Mouse (Mus musculus) midbrain, embryonic 14.5 days (tissue): ENCODE results near the gene Rtf1. TPM values are rescaled to one million over a fixed set of nuclear protein-coding genes. Genes with fewer than 3 reads are reported as not detected.
A peak's percentile ranks its signal among the peaks of the same experiment; 100 is the strongest.

ENCODE experiments used
- ATAC-seq: fragments of 200-750 bp; cut with Nextera tagmentation; 2 replicates; pipeline ENCODE4 v1.8.0; 2017; ENCODE audit warnings: moderate number of reproducible peaks, moderate library complexity; ENCODE audit not compliant: low FRiP score, low TSS enrichment
- DNase-seq: peaks from one replicate; pipeline ENCODE4 v3.0.0-alpha.2; 2015
- H3K27ac ChIP-seq: fragments of 300-500 bp; sonication (generic); replicated peaks from 2 replicates; pipeline ENCODE4 v1.5.1; 2014; ENCODE audit warnings: mild to moderate bottlenecking, low read depth, low read length, moderate library complexity
- H3K27me3 ChIP-seq: fragments of 300-500 bp; sonication (generic); 2 replicates; pipeline ENCODE4 v1.6.1; 2014; ENCODE audit warnings: low read length, control low read depth, mixed read lengths; ENCODE audit not compliant: control insufficient read depth, insufficient read depth
- H3K36me3 ChIP-seq: fragments of 300-500 bp; sonication (generic); 2 replicates; pipeline ENCODE4 v1.6.1; 2014; ENCODE audit warnings: low read length, control low read depth; ENCODE audit not compliant: control insufficient read depth, insufficient read depth
- H3K4me1 ChIP-seq: fragments of 300-500 bp; sonication (generic); 2 replicates; pipeline ENCODE4 v1.6.1; 2014; ENCODE audit warnings: mild to moderate bottlenecking, antibody characterized with exemption, low read length, control low read depth; ENCODE audit not compliant: control insufficient read depth, insufficient read depth
- H3K4me2 ChIP-seq: fragments of 300-500 bp; sonication (generic); 2 replicates; pipeline ENCODE4 v1.6.1; 2014; ENCODE audit warnings: mild to moderate bottlenecking, low read length, moderate library complexity
- H3K4me3 ChIP-seq: fragments of 300-500 bp; sonication (generic); replicated peaks from 2 replicates; pipeline ENCODE4 v1.5.1; 2014; ENCODE audit warnings: low read depth, low read length
- H3K9ac ChIP-seq: fragments of 300-500 bp; sonication (generic); replicated peaks from 2 replicates; pipeline ENCODE4 v1.6.1; 2014; ENCODE audit warnings: mild to moderate bottlenecking, low read length, moderate library complexity
- H3K9me3 ChIP-seq: fragments of 300-500 bp; sonication (generic); 2 replicates; pipeline ENCODE4 v1.6.1; 2016; ENCODE audit warnings: low read length, control low read depth, mixed read lengths; ENCODE audit not compliant: control insufficient read depth
- WGBS: fragments of 180-500 bp; shearing (Covaris S2); extraction: QIAGEN DNeasy Blood & Tissue Kit; methylation state at CpG from one replicate; pipeline ENCODE4 v1.1.7; 2014; 5-methylcytosine and 5-hydroxymethylcytosine counted together
- polyA plus RNA-seq: library from polyadenylated mRNA; unstranded; fragments of >200 nt; fragmentation: Nextera tagmentation; extraction: Ambion mirVana; gene quantifications from 2 replicates; pipeline ENCODE4 v1.2.1, GENCODE M21; 2014

Rtf1 gene
- polyA plus RNA-seq, 1 experiment from 2014 or later: 46.2 TPM

GRCm38 (mm10) chr2:119758101-119758843 is 83.4 kb downstream of the Rtf1 start:
- Histone ChIP-seq H3K9ac (peak overlapping the region; percentile 61), H3K27ac (no peak overlapping the region), H3K36me3 (no peaks in the 10 kb centered on the region), H3K27me3 (peaks cover 38% of the 10 kb centered on the region), H3K4me2 (peak overlapping the region; percentile 99), H3K4me1 (peaks cover 9% of the 10 kb centered on the region), H3K9me3 (no peaks in the 10 kb centered on the region), H3K4me3 (peak overlapping the region; percentile 61)
- DNase-seq (peak; percentile 64), ATAC-seq (peak; percentile 48; the same call in 1 of the 2 replicates)
- under 1% methylated on average over 67 of the region's 77 CpGs for WGBS

GRCm38 (mm10) chr2:119758844-119759835 is 84.3 kb downstream of the Rtf1 start:
- 6% methylated on average over 44 of the region's 44 CpGs for WGBS
- peak overlapping the region; percentile 99 for H3K4me2 ChIP-seq
- no peak for DNase-seq
- H3K27me3 ChIP-seq: peaks cover 38% of the 10 kb centered on the region
- peaks cover 9% of the 10 kb centered on the region for H3K4me1 ChIP-seq
- peak overlapping the region; percentile 61 for H3K4me3 ChIP-seq
- H3K27ac ChIP-seq: no peak overlapping the region
- peak overlapping the region; percentile 61; the same call in 1 of the 2 replicates for H3K9ac ChIP-seq
- H3K36me3 ChIP-seq: peaks cover 8% of the 10 kb centered on the region
- no peak for ATAC-seq
- H3K9me3 ChIP-seq: no peaks in the 10 kb centered on the region

GRCm38 (mm10) chr2:119760251-119760650 is 85.4 kb downstream of the Rtf1 start, which contains the start of gene Ltk:
Gene Ltk (minus strand): TSS chr2:119760431.
- WGBS: 16% methylated on average over 9 of the region's 9 CpGs
- peaks cover 38% of the 10 kb centered on the region for H3K27me3 ChIP-seq
- ATAC-seq: no peak
- DNase-seq: no peak
- H3K9ac ChIP-seq: no peak within 1 kb of the TSS
- no peaks in the 10 kb centered on the region for H3K9me3 ChIP-seq
- H3K27ac ChIP-seq: no peak within 1 kb of the TSS
- H3K4me1 ChIP-seq: peaks cover 9% of the 10 kb centered on the region
- H3K4me2 ChIP-seq: no peak within 1 kb of the TSS
- H3K36me3 ChIP-seq: peaks cover 18% of the 10 kb centered on the region
- no peak within 1 kb of the TSS for H3K4me3 ChIP-seq

- no peaks in the 10 kb centered on the region for H3K9me3 ChIP-seq
- 82% methylated on average over 1 of the region's 1 CpGs for WGBS
- peaks cover 30% of the 10 kb centered on the region for H3K27me3 ChIP-seq
- no peak for DNase-seq
- H3K36me3 ChIP-seq: peaks cover 22% of the 10 kb centered on the region
- no peak for ATAC-seq
- H3K4me1 ChIP-seq: peaks cover 9% of the 10 kb centered on the region
- no peak overlapping the region for H3K4me3 ChIP-seq
- H3K27ac ChIP-seq: no peak overlapping the region
- no peak overlapping the region for H3K4me2 ChIP-seq
- no peak overlapping the region for H3K9ac ChIP-seq
Observed at GRCm38 (mm10) chr2:119762276-119762675, 87.4 kb downstream of the Rtf1 start.

GRCm38 (mm10) chr2:119763924-119764323 is 89.1 kb downstream of the Rtf1 start:
- Histone ChIP-seq H3K9me3 (no peaks in the 10 kb centered on the region), H3K9ac (no peak overlapping the region), H3K4me3 (no peak overlapping the region), H3K4me2 (no peak overlapping the region), H3K27ac (no peak overlapping the region), H3K4me1 (peaks cover under 1% of the 10 kb centered on the region; the same call in 1 of the 2 replicates), H3K36me3 (peaks cover 33% of the 10 kb centered on the region), H3K27me3 (peaks cover 14% of the 10 kb centered on the region)
- DNase-seq (no peak), ATAC-seq (no peak)
- 79% methylated on average over 4 of the region's 4 CpGs for WGBS

GRCm38 (mm10) chr2:119767246-119767645 is 92.4 kb downstream of the Rtf1 start:
- DNase-seq: no peak
- no peak overlapping the region for H3K27ac ChIP-seq
- ATAC-seq: no peak
- H3K36me3 ChIP-seq: peaks cover 67% of the 10 kb centered on the region
- H3K4me1 ChIP-seq: no peaks in the 10 kb centered on the region
- no peaks in the 10 kb centered on the region for H3K27me3 ChIP-seq
- no peak overlapping the region for H3K4me2 ChIP-seq
- no peaks in the 10 kb centered on the region for H3K9me3 ChIP-seq
- no peak overlapping the region for H3K4me3 ChIP-seq
- H3K9ac ChIP-seq: no peak overlapping the region
- 92% methylated on average over 6 of the region's 6 CpGs for WGBS

Other genes starting within 250 kb of the Rtf1 start
- gene Ino80, start 197.4 kb upstream of the Rtf1 start, polyA plus RNA-seq: 6.1 and 6.5 TPM in 2 replicates
- gene Exd1, start 127.4 kb upstream of the Rtf1 start, polyA plus RNA-seq: 0.24 and 0.50 TPM in 2 replicates
- 42.8 and 57.4 TPM in 2 replicates for gene Chp1, start 127.4 kb upstream of the Rtf1 start, polyA plus RNA-seq
- 11.0 and 19.4 TPM in 2 replicates for gene Nusap1, start 56.8 kb upstream of the Rtf1 start, polyA plus RNA-seq
- 4.2 and 6.2 TPM in 2 replicates for gene Oip5, start 56.6 kb upstream of the Rtf1 start, polyA plus RNA-seq
- 34.4 and 35.0 TPM in 2 replicates for gene Ndufaf1, start 12.2 kb upstream of the Rtf1 start, polyA plus RNA-seq
- 0.12 and 0.18 TPM in 2 replicates for gene Itpka, start 67.3 kb downstream of the Rtf1 start, polyA plus RNA-seq
- 1.5 and 3.0 TPM in 2 replicates for gene Ltk, start 85.4 kb downstream of the Rtf1 start, polyA plus RNA-seq
- gene Rpap1, start 112.5 kb downstream of the Rtf1 start, polyA plus RNA-seq: 12.5 and 21.3 TPM in 2 replicates
- gene Tyro3, start 122.7 kb downstream of the Rtf1 start, polyA plus RNA-seq: 20.0 and 20.2 TPM in 2 replicates
- gene Mga, start 222.2 kb downstream of the Rtf1 start, polyA plus RNA-seq: 35.8 and 42.8 TPM in 2 replicates